Mouse (Mus musculus) stomach, postnatal 0 days (tissue): ENCODE measurements at regions not wholly inside any gene's neighbourhood (a gene's known extent, or its start where the extent isn't known, plus 50 kb on each side); places are given as distances from the start of the nearest gene placed in this dataset.

ENCODE experiments used
- CTCF ChIP-seq: IDR thresholded peaks from 2 replicates; pipeline ENCODE4 v1.5.1; 2016; ENCODE audit warnings: antibody characterized with exemption, low read depth, mild to moderate bottlenecking, moderate library complexity
- EP300 ChIP-seq: optimal IDR thresholded peaks from 2 replicates; pipeline ENCODE3; 2016; ENCODE audit warnings: antibody characterized with exemption

DNA sequence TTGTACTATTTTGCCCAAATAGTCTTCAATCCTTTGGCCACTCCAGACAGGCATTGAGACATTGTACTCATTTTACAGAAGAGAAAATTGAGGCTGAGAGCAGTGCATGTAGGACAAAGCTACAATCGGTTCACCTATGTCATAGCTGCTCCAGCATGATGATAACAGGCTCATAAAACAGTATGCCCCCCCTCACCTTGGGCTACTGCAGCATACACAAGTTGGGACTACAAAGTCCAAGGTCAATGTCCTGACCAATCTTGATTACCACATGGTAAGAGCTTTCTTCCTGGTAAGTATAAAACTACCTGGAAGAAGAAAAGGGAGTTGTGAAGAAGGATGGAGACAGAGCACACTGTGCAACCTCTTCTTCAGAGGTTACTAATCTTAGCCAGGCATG lies 416.4 kb downstream of the Efnb2 start:
- no peak for TF ChIP-seq CTCF
- TF ChIP-seq EP300 = no peak
